Mouse (Mus musculus) thymus, postnatal 10 days (tissue): ENCODE data around the gene Cdc42.

Source experiments
- DNase-seq, 2 experiments: peaks; one replicate each; pipeline ENCODE4 v3.0.0; 2021; ENCODE audit warnings: low spot score in 2 of 2

Cdc42 gene

DNA sequence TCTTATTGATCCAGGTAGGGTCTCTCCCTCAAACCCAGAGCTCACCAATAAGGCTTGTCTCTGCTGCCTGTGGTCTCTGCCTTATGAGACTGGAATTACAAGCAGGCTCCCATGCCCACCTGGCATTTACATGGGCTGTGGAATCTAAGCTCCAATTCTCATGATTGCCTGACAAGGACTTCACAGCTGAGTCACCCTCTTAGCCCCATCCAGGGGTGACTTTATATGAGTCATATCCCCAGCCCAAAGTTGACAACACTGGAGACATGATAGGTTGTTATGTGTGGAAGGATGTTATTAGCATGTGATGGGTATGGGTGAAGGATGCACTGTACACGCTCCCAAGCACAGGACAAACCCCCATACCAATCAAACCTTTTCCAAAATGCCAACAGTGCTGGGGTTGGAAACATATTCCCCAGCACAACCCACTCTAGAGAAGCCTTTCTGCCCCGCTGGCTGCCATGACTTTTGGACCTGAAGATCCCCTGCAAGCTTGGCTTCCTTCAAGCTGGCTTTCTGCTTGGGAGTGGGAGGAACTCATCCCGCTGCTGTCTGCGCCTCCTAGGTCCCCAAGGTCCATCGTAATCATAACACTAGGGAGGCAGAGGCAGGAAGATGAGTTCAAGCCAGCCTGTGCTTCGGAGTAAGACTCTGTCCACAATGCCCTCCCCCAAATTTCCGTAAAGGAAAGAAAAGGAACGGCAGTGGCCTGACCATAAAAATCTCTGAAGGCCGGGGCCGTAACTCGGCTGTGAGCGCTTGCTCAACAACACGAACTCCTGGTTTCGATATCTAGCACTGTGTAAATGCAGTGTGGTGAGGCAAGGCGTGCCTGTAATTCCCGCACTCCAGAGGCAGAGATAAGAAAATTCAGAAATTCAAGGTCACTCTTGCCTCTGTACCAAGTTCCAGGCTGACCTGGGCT is 14.3 kb upstream of the Cdc42 start:
- no peak for DNase-seq

DNA sequence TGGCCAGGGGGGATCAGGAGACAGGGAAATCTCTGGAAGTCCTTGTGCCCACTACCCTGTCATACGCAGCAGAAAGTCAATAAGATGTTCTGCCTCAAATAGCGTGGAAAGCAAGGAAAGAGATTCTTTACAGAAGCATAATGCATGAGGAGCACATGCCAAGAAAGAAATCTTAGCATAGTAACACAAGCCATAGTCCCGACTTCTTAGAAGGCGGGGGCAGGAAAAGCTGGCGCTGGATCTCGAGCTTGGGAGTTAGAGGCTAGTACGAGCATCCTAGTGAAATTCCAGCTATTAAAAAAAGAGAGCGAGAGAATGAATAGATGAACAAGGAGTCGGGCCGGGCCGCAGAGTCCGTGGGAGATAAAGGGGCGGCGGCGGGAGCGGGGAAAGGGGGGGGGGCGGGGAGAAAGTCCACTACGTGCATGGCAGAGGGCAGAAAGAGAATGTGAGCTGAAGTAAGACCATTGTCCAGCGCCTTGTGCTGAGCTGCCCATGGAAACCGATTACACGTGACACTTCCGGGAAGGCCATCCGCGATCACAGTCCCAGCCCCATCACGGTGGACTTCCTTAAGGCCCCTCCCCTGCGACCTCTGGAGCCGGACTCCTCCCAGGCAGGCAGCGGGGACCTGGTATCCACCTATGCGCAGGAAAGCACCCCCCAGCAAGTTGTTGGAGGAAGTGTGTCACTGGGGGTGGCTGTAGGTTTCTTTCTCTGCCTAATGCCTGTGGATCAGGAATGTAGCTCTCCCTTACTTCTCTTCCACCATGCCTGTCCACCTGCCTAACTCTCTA is 12.6 kb upstream of the Cdc42 start:
- DNase-seq, result no peak

DNA sequence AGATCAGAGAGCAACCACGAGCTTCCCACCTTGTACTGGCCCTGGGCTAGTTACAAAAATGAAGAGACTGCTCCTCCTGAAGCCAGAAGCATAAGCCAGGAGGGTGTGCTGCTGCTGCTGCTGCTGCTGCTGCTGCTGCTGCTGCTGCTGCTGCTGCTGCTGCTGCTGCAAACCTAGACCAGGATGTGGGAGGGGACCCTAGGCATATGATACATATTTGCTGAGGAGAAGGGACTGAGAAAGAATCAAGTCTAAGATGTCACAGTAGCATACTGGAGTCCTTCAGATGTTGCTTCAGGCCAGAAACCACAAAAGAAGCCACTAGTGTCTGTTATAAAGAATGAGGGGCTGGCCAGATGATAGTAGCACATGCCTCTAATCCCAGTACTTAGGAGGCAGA is 10.7 kb upstream of the Cdc42 start:
- no peak for DNase-seq

DNA sequence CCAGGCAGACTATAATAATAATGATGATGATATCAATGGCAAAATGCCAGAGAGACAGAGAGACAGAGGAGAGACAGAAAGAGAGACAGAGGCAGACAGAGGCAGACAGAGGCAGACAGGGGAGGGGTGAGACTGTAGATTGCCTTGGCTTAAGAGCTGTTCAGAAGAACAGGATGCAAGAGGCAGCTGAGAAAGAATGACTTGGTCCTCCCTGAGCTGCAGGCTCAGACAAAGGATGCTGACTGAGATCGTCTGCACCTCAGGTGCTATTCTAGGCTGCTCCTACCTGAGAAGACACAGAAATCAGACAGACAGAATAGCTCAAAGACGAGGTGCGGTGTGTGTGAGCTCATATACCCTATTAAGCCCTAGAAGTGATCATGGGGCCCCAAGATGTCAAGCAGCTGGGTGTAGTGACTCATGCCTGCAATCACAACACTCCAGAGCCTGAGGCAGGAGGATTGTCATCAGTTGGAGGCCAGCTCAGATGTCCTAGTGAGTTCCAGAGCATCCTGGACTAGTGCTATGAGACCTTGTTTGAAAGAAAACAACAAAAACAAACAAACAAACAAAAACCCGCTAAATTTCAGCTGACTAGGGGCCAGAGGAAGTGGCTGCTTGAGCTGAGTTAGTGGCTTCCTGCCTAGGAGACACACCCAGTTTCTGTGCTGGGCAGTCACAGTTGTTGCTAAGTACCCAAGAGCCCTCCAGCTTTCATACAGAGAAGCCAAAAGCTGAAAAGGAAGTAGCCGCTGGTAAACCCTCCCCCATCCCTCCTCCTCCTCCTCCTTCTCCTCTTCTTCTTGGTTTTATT is 10.0 kb upstream of the Cdc42 start:
- peak in 1 of 2 experiments; percentile 30 for DNase-seq

DNA sequence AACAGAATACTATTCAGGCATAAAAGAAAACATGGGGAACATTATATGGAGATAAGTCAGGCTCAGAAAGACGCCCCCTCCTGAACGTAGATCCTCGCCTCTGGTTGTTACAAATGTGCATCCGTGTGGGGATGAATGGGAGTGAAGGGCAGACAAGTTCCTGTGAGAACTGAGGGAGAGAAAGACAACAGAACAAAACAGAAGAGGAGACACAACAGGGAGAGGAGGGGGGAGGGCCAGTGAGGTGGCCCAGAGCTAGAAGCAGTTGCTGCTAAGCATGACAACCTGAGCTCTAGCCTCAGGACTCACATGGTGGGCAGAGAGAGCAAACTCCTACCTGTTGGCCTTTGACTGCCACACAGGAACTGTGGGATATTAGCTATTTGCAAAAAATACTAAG is 8.6 kb upstream of the Cdc42 start:
- no peak for DNase-seq

DNA sequence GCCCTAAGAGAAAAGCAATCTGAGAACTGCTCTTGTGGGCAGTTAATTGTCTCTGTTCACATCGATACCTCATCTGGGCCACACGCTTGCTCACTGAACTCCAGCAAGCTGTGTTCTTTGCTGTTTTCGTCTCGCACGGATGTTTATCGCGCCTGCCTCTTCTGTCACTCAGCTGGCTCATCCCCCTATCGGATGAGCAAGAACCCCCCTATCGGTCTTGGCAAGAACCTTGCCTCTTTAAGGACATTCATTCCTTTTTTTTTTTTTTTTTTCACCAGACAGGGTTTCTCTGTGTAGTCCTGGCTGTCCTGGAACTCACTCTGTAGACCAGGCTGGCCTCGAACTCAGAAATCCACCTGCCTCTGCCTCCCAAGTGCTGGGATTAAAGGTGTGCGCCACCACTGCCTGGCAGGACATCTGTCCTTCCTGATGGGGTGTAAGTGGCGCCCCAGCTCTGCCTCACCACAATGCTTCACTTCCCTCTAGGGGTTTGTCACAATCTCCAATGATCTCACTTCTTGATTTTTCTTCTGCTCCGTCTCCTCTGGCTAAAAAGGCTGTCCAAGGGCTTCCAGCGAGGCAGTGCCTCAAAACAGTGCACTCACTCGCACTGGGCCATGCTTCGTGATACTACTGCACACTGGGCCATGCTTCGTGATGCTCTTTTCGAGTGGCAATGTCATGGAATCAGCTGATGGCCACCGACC is 8.0 kb upstream of the Cdc42 start:
- no peak for DNase-seq

DNA sequence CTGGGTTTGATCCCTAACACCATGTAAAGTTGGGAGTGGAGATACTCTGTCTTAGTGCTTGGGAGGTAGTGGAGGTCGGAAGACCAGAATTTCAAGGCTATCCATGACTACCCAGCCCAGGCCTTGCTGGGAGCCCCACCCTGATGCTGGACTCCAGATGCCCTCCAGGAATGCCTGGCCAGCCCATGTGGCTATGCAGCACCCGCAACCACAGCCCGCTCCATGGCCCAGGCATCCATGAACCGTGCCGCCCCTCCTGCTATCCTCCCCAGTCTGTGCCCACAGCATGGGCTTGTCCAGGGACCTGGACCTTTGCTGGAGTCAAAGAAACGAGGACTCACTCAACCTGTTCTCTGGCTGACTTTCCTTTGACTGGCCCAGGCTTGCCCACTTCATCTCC is 7.3 kb upstream of the Cdc42 start:
- DNase-seq, result no peak

DNA sequence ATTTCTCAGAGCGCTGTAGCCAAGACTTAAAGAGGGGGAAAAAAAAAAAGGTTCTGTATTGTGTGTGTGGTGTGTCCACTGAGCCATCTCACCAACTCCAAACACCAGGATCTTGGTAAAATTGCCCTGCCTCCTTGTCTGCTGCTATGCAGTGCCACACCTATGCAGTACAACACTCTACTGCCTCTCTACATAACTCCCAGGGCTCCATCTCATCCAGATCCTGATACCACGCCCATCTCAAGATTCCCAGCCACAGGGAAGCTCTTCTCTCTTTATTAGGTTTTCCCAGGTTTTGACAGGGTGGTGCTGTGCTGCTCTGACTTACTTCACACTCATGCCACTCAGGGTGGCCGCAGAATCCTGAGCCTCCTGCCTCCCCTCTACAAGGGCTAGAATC is 3.5 kb upstream of the Cdc42 start:
- DNase-seq, result no peak

DNA sequence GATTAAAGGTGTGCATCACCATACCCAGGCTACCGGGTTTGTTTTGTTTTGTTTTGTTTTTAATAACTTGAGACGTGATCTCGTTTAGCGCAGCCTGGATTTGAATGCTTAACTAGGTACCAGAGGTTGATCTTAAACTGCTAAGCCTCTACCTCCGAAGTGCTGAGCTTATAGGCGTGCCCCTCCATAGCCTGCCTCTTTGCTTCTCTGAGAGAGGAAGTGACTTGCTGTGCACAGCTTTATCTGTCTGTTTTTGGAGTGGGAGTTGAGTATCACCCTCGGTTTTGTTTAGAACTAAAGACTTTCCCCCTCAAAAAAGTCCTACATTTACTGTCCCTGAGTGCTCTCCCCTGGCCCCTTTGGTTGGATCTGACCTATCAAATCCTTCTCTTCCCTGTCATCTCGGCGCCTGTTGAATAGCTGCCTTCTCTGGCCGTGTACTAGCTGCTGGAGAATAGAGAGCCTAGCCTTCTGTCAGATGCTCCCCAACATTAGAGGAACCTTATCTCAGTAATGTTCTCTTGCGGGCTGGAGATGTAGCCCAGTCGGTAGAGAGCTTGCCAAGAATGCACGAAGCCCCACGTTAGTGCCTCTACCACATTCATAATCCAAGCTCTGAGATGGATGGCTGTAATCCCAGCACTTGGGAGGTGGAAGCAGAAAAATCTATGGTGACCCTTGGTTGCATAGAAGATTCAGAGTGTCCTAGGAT is 927 bp upstream of the Cdc42 start:
- DNase-seq, result peak; percentile 34 to 36

DNA sequence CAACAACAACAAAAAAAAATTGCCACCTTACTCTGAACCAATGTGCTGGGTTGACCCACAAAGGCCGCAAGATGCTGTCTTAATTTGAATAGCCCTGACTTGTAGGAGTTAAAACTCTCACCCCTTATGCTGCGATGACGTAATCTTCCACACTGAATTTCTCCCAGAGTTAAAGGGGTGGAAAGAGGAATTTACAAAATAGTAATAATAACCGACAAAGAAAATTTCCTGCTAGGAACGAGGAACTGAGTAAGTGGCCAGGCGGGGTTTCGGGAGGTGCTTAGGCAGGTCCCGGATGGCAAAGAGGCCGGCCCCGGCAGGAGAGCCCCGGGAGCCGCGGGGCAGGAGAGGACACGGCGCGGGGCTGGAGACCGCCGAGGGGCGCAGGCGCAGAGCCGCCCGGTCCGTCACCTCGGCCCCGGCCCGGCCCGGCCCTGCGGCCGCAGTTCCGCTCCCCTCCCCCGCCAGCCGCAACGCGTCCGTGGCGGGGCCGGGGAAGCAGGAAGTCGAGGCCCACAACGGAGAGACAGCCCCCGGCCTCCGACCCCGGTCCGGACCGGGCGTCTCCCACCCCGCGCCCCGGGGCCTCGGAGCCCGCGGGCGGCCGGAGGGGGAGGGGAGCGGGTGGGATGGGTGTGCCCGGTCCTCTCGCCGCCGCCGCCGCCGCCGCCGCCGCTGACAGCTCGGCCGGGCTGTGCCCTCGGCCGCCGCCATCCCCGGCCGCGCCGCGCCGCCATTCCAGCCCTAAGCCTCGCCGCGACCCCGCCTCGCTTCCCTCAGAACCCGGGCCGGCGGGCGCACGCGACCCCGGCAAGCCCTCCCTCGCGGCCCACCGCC is 628 bp downstream of the Cdc42 start:
- DNase-seq, result peak; percentile 33 to 35

DNA sequence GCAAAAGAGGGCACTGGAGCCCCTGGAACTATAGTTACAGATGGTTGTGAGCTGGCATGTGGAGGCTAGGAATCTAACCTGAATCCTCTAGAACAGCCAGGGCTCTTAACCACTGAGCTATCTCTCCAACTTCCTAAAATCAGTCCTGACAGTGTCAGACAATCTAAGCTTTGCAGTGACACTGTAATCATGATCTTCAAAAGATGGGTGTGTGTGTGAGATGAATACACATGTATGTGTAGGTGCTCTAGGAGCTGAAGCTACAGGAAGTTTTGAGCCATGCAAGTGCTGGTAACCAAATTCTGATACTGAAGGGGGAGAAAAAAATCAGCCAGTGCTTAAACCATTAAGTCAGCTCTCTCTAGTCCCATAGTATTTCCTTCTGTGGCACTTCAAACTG is 6.9 kb downstream of the Cdc42 start:
- DNase-seq, result no peak

DNA sequence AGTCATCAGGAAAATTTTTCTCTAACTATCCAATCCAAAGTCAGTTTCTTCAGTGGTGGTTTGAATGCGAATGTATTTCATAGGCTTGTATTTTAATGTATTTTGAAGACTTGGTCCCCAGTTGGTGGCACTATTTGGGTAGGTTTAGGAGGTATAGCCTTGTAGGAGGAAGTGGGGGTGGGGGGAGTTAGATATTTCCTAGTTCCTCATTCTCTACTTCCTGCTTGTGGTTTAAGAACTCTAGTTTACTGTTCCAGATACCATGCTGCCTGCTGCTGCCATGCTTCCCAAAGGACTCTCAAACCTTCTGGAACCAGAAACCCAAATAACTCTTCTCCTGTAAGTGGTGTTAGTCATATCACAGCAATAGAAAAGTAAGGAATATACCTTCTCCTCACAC is 11.7 kb downstream of the Cdc42 start:
- DNase-seq, result peak in 1 of 2 experiments; percentile 28

DNA sequence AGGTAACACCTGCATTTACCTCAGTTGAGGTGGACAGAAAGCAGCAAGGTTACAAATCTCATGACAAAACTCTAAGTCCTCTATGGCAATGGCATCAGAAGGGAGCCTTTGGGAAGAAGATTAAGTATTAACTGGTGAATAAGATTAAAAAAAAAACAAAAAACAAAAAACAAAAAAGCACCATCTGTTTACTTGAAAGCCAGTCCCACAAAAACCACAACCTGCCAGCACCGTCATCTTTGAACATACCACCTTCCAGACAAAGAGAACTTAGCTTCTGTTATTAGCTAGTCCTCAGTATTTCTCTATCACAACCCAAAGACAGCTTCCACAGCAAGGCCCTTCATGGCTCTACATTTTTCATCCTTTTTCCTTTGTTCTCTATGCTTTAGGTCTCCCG is 12.4 kb downstream of the Cdc42 start:
- no peak for DNase-seq

DNA sequence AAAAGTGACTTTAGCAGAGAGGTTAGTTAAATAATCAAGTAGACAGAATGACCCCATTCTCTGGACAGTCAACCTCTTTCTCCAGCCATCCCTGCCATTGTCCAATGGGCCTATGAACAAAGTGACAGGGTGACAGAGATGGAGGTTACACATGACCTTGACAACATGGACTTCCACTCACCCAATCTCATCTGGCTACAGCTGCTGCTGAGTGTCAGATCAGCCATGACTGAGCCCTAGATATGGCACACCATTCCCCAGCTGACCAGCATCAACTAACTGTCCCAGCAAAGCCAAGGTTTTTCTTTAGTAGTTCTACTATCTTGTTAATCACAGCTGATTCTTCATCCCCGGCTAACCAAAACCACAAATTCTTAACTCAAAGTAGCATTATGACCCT is 14.7 kb downstream of the Cdc42 start:
- DNase-seq, result no peak

DNA sequence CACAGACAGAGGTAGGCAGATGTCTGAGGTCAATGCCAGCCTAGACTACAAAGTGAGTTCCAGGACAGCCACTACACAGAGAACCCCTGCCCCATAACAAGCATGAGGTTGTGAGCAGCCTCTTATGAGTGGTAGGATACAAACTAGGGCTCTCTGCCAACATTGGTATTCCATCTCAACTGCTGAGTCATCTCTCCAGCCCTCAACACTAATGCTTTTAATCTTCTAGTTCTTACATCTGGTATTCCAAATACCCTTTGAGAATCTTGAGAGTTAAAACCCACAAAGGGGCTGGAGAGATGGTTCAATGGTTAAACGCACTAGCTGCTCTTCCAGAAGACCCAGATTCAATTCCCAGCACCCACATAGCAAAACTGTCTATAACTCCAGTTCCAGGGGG is 18.1 kb downstream of the Cdc42 start:
- DNase-seq, result no peak

DNA sequence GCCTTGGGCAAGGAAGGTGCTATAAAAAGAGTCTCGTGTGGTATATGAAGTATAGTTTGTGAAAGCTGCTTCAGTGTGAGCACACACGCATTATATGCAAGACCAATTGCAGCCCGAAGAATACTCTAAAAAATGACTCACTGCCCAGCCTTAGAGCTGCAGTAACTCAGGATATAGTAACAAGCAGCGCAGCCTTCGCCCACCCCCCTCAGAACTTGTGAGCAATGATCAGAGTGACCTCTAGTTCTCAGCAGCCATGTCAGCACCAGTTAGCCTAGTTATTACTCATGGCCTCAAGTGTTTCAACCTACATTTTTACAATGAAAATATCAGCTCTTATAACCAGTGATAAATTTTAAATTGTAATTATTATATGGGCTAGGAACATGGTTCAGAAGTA is 21.1 kb downstream of the Cdc42 start:
- no peak for DNase-seq

DNA sequence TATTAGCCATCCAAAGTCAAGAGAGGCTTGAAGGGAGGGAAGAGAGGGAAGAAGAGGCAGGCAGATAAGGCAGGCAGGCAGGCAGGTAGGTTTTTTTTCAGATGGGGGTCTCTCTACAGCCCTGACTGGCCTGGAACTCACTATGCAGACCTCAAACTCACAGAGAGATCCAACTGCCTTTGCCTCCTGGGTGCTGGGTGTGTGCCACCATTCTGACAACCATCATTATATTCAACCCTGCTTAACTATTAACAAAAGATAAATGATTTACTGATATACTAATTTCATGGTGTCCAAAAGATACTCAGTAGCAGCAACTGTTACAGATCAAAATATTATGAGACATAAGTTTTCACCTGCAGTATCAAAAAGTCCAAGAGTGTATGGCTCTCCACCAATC is 25.5 kb downstream of the Cdc42 start:
- no peak for DNase-seq

DNA sequence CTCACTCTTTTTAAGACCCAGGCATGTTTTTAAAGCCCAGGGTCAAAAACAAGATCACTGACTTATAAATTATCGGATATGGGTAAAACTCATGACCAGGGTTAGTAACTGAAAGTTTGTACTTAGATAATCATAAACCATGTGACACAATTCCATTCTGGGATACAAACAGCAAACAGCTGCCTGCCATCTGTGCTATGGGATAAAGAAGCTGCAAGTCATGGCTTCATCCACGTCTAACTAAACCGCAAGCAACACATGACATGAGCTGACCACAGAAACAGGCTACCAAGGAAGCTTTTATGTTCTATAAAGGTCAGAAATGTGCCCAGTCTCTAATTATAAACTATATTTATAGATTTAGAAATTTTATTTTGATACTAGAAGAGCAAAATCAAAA is 31.0 kb downstream of the Cdc42 start:
- DNase-seq, result no peak

DNA sequence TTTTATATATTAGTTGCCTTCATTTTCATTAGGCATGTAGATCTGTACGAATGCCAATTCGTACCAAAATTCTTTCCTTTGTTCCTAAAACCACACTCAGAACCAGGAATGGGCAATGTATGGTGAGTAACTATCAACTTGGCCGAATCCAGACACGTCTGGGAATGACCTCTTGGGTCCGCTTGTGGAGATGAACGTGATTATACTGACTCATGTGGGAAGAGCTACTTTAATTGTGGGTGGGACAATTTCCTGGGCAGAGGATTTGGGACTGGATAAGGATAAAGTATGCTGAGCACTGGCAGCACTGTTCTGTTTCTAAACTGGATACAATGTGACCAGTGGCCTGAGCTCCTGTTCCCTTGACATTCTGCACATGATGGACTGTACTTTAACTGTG is 32.6 kb downstream of the Cdc42 start:
- no peak for DNase-seq
